Mouse (Mus musculus) heart, embryonic 15.5 days (tissue): Measurements from ENCODE around the gene Creb3l1. TPM values are rescaled to one million over a fixed set of nuclear protein-coding genes. Genes with fewer than 3 reads are reported as not detected.

Source experiments
- ATAC-seq: fragments of 200-750 bp; cut with Nextera tagmentation; replicated peaks from 2 replicates; pipeline ENCODE4 v1.8.0; 2017; ENCODE audit warnings: low read depth, moderate TSS enrichment; ENCODE audit not compliant: insufficient number of reproducible peaks, insufficient read depth, low FRiP score
- H3K27ac ChIP-seq: fragments of 300-500 bp; sonication (generic); 2 replicates; pipeline ENCODE4 v1.5.1; 2015; ENCODE audit warnings: mild to moderate bottlenecking, inconsistent platforms
- H3K27me3 ChIP-seq: fragments of 300-500 bp; sonication (generic); 2 replicates; pipeline ENCODE4 v1.6.1; 2015; ENCODE audit warnings: inconsistent platforms
- H3K36me3 ChIP-seq: fragments of 300-500 bp; sonication (generic); 2 replicates; pipeline ENCODE4 v1.6.1; 2015; ENCODE audit warnings: mild to moderate bottlenecking, inconsistent platforms
- H3K4me1 ChIP-seq: fragments of 300-500 bp; sonication (generic); replicated peaks from 2 replicates; pipeline ENCODE4 v1.6.1; 2015; ENCODE audit warnings: inconsistent platforms
- H3K4me2 ChIP-seq: fragments of 300-500 bp; sonication (generic); 2 replicates; pipeline ENCODE4 v1.6.1; 2015; ENCODE audit warnings: inconsistent platforms, mild to moderate bottlenecking, moderate library complexity
- H3K4me3 ChIP-seq: fragments of 300-500 bp; sonication (generic); 2 replicates; pipeline ENCODE4 v1.5.1; 2015; ENCODE audit warnings: mild to moderate bottlenecking, inconsistent platforms
- H3K9ac ChIP-seq: fragments of 300-500 bp; sonication (generic); 2 replicates; pipeline ENCODE4 v1.6.1; 2015; ENCODE audit warnings: mild to moderate bottlenecking, inconsistent platforms
- H3K9me3 ChIP-seq: fragments of 300-500 bp; sonication (generic); replicated peaks from 2 replicates; pipeline ENCODE4 v1.6.1; 2016; ENCODE audit warnings: inconsistent platforms
- WGBS: fragments of 180-500 bp; shearing (Covaris S2); methylation state at CpG from one replicate; pipeline ENCODE4 v1.1.7; 2015; ENCODE audit warnings: mixed read lengths; 5-methylcytosine and 5-hydroxymethylcytosine counted together
- polyA plus RNA-seq: library from polyadenylated mRNA; unstranded; fragments of >200 nt; fragmentation: Nextera tagmentation; extraction: Ambion mirVana; gene quantifications from 2 replicates; pipeline ENCODE4 v1.2.1, GENCODE M21; 2015

Creb3l1 gene
- polyA plus RNA-seq, 1 experiment from 2014 or later: 7.5 TPM

- Histone ChIP-seq H3K4me2 (peak overlapping the region; percentile 63), H3K4me3 (peak overlapping the region; percentile 52), H3K9ac (peak overlapping the region; percentile 59), H3K9me3 (no peaks in the 10 kb centered on the region), H3K4me1 (peaks cover 88% of the 10 kb centered on the region), H3K27ac (peak overlapping the region; percentile 98), H3K36me3 (no peaks in the 10 kb centered on the region), H3K27me3 (no peaks in the 10 kb centered on the region)
- ATAC-seq: peak; percentile 73
- 45% methylated on average over 17 of the region's 17 CpGs for WGBS
Observed at GRCm38 (mm10) chr2:91949411-91950274, 74.7 kb downstream of the Creb3l1 start.

DNA sequence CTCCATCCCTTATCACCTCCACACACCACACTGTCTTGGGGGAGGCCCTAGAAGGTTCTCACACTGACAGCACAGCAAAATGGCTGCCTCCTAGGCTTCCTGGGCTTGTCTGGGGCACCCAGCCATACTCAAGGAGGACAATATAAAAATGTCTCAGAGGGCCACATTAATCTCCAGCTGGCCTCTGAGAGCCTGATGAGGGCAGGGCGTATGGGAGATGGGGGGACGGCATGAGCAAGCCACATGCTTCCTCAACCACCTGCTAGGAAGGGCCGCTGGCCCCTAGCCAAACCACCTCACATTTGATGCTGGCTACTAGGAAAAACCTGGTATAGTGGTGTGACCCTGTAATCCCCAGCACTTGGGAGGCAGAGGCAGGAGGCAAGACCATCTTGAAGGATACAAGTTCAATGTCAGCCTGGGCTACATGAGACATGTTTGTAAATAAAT lies 75.5 kb downstream of the Creb3l1 start:
- H3K9ac ChIP-seq: peak overlapping the region; percentile 59; the same call in 1 of the 2 replicates
- no peak for ATAC-seq
- H3K4me1 ChIP-seq: peaks cover 85% of the 10 kb centered on the region
- H3K27me3 ChIP-seq: no peaks in the 10 kb centered on the region
- WGBS: 49% methylated on average over 3 of the region's 3 CpGs
- peak overlapping the region; percentile 98 for H3K27ac ChIP-seq
- peak overlapping the region; percentile 63 for H3K4me2 ChIP-seq
- H3K36me3 ChIP-seq: no peaks in the 10 kb centered on the region
- H3K4me3 ChIP-seq: peak overlapping the region; percentile 52
- no peaks in the 10 kb centered on the region for H3K9me3 ChIP-seq

- Histone ChIP-seq H3K4me3 (peak overlapping the region; percentile 8), H3K27me3 (no peaks in the 10 kb centered on the region), H3K9me3 (no peaks in the 10 kb centered on the region), H3K4me2 (peak overlapping the region; percentile 48), H3K27ac (peak overlapping the region; percentile 98), H3K36me3 (0 out of 2 replicates have a peak, but pooled peaks cover 5% of the 10 kb centered on the region), H3K9ac (0 out of 2 replicates have a peak overlapping the region, but pooled peaks have one; percentile 18), H3K4me1 (peaks cover 78% of the 10 kb centered on the region)
- 51% methylated on average over 6 of the region's 6 CpGs for WGBS
- ATAC-seq: no peak
Observed at GRCm38 (mm10) chr2:91948151-91948509, 76.2 kb downstream of the Creb3l1 start.

DNA sequence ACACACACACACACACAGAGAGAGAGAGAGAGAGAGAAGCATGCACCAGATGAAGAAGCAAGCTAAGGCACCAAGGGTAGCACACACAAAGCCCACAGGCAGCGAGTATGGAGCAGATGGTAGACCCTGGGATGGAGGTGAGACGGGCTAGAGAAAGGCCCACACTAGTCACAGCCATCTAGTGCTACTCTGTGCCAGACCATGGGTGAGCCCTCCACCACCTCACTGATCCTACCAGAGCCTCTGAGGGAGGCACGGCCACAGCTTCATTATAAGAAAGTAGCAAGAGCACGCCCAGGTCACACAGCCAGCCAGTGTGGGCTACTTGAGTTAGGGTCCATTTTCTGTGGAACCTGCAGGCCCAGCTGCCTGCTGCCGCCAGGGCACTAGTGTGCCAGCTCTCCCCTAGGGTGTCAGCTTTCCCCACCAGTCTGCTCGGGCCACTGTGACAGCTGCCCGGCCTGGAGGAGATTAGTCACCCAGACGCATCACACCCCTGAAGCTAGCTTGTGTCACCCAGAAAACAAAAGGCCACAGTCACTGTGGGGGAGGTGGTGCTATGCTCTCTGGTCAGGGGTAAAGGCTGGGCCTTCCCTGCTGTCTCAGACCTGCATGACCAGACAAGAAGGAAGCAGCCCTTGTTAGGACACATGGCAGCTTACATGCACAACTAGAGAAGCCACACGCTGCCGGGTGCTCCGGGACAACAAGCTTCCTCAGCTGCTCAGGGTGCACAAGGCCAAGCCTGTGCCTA lies 76.7 kb downstream of the Creb3l1 start:
- peaks cover 77% of the 10 kb centered on the region for H3K4me1 ChIP-seq
- H3K4me3 ChIP-seq: peak overlapping the region; percentile 8
- H3K36me3 ChIP-seq: peaks cover 5% of the 10 kb centered on the region; the same call in 1 of the 2 replicates
- H3K27me3 ChIP-seq: no peaks in the 10 kb centered on the region
- H3K9me3 ChIP-seq: no peaks in the 10 kb centered on the region
- H3K27ac ChIP-seq: peak overlapping the region; percentile 98
- H3K4me2 ChIP-seq: peak overlapping the region; percentile 48
- ATAC-seq: no peak
- WGBS: 39% methylated on average over 11 of the region's 11 CpGs
- peak overlapping the region; percentile 18; the same call in 1 of the 2 replicates for H3K9ac ChIP-seq

- no peaks in the 10 kb centered on the region for H3K27me3 ChIP-seq
- peaks cover 77% of the 10 kb centered on the region for H3K4me1 ChIP-seq
- no peaks in the 10 kb centered on the region for H3K9me3 ChIP-seq
- ATAC-seq: no peak
- peaks cover 12% of the 10 kb centered on the region for H3K36me3 ChIP-seq
- H3K4me3 ChIP-seq: no peak overlapping the region
- 31% methylated on average over 6 of the region's 6 CpGs for WGBS
- H3K4me2 ChIP-seq: peak overlapping the region; percentile 48
- peak overlapping the region; percentile 55 for H3K27ac ChIP-seq
- peak overlapping the region; percentile 18; the same call in 1 of the 2 replicates for H3K9ac ChIP-seq
Observed at GRCm38 (mm10) chr2:91946836-91947235, 77.5 kb downstream of the Creb3l1 start.

DNA sequence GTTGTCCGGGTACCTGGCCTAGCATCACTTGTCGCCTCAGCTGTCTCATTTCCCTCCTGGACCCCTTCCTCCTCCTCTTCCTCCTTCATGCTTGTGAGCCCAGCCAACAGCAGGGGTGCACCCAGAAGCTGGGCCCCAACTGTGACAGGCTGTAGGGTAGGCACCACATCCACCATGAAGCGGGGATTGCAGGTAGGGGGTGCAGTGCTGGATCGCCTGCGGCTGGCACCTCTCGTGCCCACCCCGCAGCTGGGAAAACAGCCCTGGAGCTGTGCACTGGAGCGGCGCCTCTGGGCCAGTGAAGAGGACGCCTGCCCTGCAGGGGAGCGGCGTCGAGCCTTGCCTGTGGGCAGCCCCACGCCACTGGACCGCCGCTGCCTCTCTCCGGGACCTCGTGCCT lies 78.8 kb downstream of the Creb3l1 start, which contains the start of gene Gm9821:
Gene Gm9821, plus strand, starts transcription at position 221 of the 400 bp plus-strand sequence.
- peaks cover 17% of the 10 kb centered on the region for H3K36me3 ChIP-seq
- ATAC-seq: no peak
- no peaks in the 10 kb centered on the region for H3K27me3 ChIP-seq
- H3K27ac ChIP-seq: 0 out of 2 replicates have a peak within 1 kb of the TSS, but pooled peaks have one; percentile 9
- no peaks in the 10 kb centered on the region for H3K9me3 ChIP-seq
- peaks cover 69% of the 10 kb centered on the region for H3K4me1 ChIP-seq
- H3K9ac ChIP-seq: no peak within 1 kb of the TSS
- no peak within 1 kb of the TSS for H3K4me3 ChIP-seq
- H3K4me2 ChIP-seq: peak within 1 kb of the TSS; percentile 48
- WGBS: 90% methylated on average over 18 of the region's 18 CpGs

- 0 out of 2 replicates have a peak overlapping the region, but pooled peaks have one; percentile 9 for H3K27ac ChIP-seq
- peaks cover 57% of the 10 kb centered on the region for H3K4me1 ChIP-seq
- peaks cover 28% of the 10 kb centered on the region for H3K36me3 ChIP-seq
Observed at GRCm38 (mm10) chr2:91944170-91944950, 79.9 kb downstream of the Creb3l1 start.

DNA sequence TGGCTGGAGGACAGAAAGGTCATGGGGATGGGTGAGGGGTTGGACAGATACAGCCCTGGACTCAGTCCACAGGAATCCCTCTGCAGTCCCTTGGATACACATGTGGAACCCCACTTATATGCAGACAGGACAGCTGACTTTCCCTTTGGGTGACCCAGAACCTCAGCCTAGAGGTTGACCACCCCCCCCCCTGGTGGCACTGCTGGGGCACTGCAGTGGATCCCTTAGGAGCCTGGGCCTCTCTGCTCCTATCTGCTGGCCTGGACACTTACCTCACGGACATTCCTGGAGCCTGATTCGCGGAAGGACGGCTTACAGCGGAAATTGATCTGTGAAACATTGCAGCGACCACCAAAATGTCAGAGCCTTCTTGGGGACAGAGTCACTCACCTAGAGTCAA lies 81.9 kb downstream of the Creb3l1 start:
- Histone ChIP-seq H3K9me3 (no peaks in the 10 kb centered on the region), H3K27me3 (no peaks in the 10 kb centered on the region), H3K27ac (no peak overlapping the region), H3K36me3 (peaks cover 49% of the 10 kb centered on the region), H3K4me3 (no peak overlapping the region), H3K9ac (no peak overlapping the region), H3K4me2 (no peak overlapping the region), H3K4me1 (peaks cover 37% of the 10 kb centered on the region)
- WGBS: 42% methylated on average over 6 of the region's 6 CpGs
- no peak for ATAC-seq

More at GRCm38 (mm10) chr2:91944170-91944950, 79.9 kb downstream of the Creb3l1 start:
- no peaks in the 10 kb centered on the region for H3K27me3 ChIP-seq
- no peak overlapping the region for H3K9ac ChIP-seq
- peak; percentile 58 for ATAC-seq
- WGBS: 43% methylated on average over 13 of the region's 13 CpGs
- no peak overlapping the region for H3K4me3 ChIP-seq
- H3K4me2 ChIP-seq: 0 out of 2 replicates have a peak overlapping the region, but pooled peaks have one; percentile 2
- no peaks in the 10 kb centered on the region for H3K9me3 ChIP-seq

- Histone ChIP-seq H3K27me3 (no peaks in the 10 kb centered on the region), H3K9ac (no peak overlapping the region), H3K36me3 (peaks cover 77% of the 10 kb centered on the region), H3K27ac (no peak overlapping the region), H3K4me2 (no peak overlapping the region), H3K4me3 (no peak overlapping the region), H3K9me3 (no peaks in the 10 kb centered on the region), H3K4me1 (peaks cover 10% of the 10 kb centered on the region)
- WGBS: 85% methylated on average over 15 of the region's 15 CpGs
- ATAC-seq: no peak
Observed at GRCm38 (mm10) chr2:91939303-91939935, 84.9 kb downstream of the Creb3l1 start.

- WGBS: 93% methylated on average over 7 of the region's 7 CpGs
- Histone ChIP-seq H3K27ac (no peak overlapping the region), H3K4me2 (no peak overlapping the region), H3K27me3 (no peaks in the 10 kb centered on the region), H3K36me3 (peaks cover 72% of the 10 kb centered on the region), H3K9ac (no peak overlapping the region), H3K9me3 (no peaks in the 10 kb centered on the region), H3K4me1 (peaks cover 30% of the 10 kb centered on the region), H3K4me3 (no peak overlapping the region)
- ATAC-seq: no peak
Observed at GRCm38 (mm10) chr2:91936154-91936553, 88.1 kb downstream of the Creb3l1 start.
